Mouse (Mus musculus): ENCODE results near the gene Wdr73. TPM values are rescaled to one million over a fixed set of nuclear protein-coding genes. Genes with fewer than 3 reads are reported as not detected.
A peak's percentile ranks its signal among the peaks of the same experiment; 100 is the strongest.

Gene Wdr73
- polyA plus RNA-seq, 1 experiment from 2014 or later: 16.8 TPM

GRCm38 (mm10) chr7:80893086-80893752 lies 7.8 kb downstream of the Wdr73 start:
- TF ChIP-seq EP300 (optimal IDR thresholded peaks at IDR 0.05) (no peak), CTCF (IDR thresholded peaks at IDR 0.05; ENCODE audit: low read depth) (no peak)

GRCm38 (mm10) chr7:80889841-80890241 lies 11.2 kb downstream of the Wdr73 start:
- 72% methylated on average over 13 of the region's 13 CpGs for WGBS

More at GRCm38 (mm10) chr7:80893086-80893752, 7.8 kb downstream of the Wdr73 start:
- Histone ChIP-seq H3K4me2 (replicated peaks; ENCODE audit: low read depth) (no peak overlapping the region), H3K4me3 (ENCODE audit: low read depth, low read length) (no peak overlapping the region), H3K27ac (replicated peaks) (no peak overlapping the region), H3K4me1 (replicated peaks; ENCODE audit: control insufficient read depth, insufficient read depth) (no peaks in the 10 kb centered on the region; the same call in 1 of the 2 replicates), H3K36me3 (ENCODE audit: control insufficient read depth, insufficient read depth, low read length) (peaks cover 25% of the 10 kb centered on the region), H3K9me3 (ENCODE audit: control insufficient read depth, low read length) (no peaks in the 10 kb centered on the region), H3K27me3 (ENCODE audit: control insufficient read depth, insufficient read depth, low read length) (no peaks in the 10 kb centered on the region), H3K9ac (ENCODE audit: low read length) (no peak overlapping the region)
- DNase-seq (ENCODE audit: low spot score) (no peak), ATAC-seq (ENCODE audit: low FRiP score, low TSS enrichment) (no peak)
- WGBS: 93% methylated on average over 15 of the region's 15 CpGs

GRCm38 (mm10) chr7:80889021-80889511 lies 12.0 kb downstream of the Wdr73 start:
- 42% methylated on average over 9 of the region's 9 CpGs for WGBS

More at GRCm38 (mm10) chr7:80889841-80890241, 11.2 kb downstream of the Wdr73 start:
- Histone ChIP-seq H3K4me1 (replicated peaks; ENCODE audit: control insufficient read depth, insufficient read depth) (no peaks in the 10 kb centered on the region; the same call in 1 of the 2 replicates), H3K36me3 (ENCODE audit: control insufficient read depth, insufficient read depth, low read length) (peaks cover 22% of the 10 kb centered on the region), H3K27me3 (ENCODE audit: control insufficient read depth, insufficient read depth, low read length) (no peaks in the 10 kb centered on the region), H3K9me3 (ENCODE audit: control insufficient read depth, low read length) (no peaks in the 10 kb centered on the region), H3K4me3 (ENCODE audit: low read depth, low read length) (no peak overlapping the region), H3K4me2 (replicated peaks; ENCODE audit: low read depth) (no peak overlapping the region), H3K27ac (replicated peaks) (peak overlapping the region; percentile 77), H3K9ac (ENCODE audit: low read length) (no peak overlapping the region)
- TF ChIP-seq CTCF (IDR thresholded peaks at IDR 0.05; ENCODE audit: low read depth) (no peak), EP300 (optimal IDR thresholded peaks at IDR 0.05) (no peak)
- no peak for DNase-seq (ENCODE audit: low spot score)
- peak; percentile 15; the same call in 1 of the 2 replicates for ATAC-seq (ENCODE audit: low FRiP score, low TSS enrichment)

GRCm38 (mm10) chr7:80888595-80888994 lies 12.5 kb downstream of the Wdr73 start:
- DNase-seq (ENCODE audit: low spot score): no peak
- H3K9me3 ChIP-seq (ENCODE audit: control insufficient read depth, low read length): no peaks in the 10 kb centered on the region
- no peaks in the 10 kb centered on the region for H3K27me3 ChIP-seq (ENCODE audit: control insufficient read depth, insufficient read depth, low read length)
- no peak overlapping the region for H3K9ac ChIP-seq (ENCODE audit: low read length)
- no peak overlapping the region for H3K4me3 ChIP-seq (ENCODE audit: low read depth, low read length)
- no peaks in the 10 kb centered on the region; the same call in 1 of the 2 replicates for H3K4me1 ChIP-seq (replicated peaks; ENCODE audit: control insufficient read depth, insufficient read depth)
- peak overlapping the region; percentile 77 for H3K27ac ChIP-seq (replicated peaks)
- peaks cover 18% of the 10 kb centered on the region for H3K36me3 ChIP-seq (ENCODE audit: control insufficient read depth, insufficient read depth, low read length)
- TF ChIP-seq EP300 (optimal IDR thresholded peaks at IDR 0.05): no peak
- no peak for TF ChIP-seq CTCF (IDR thresholded peaks at IDR 0.05; ENCODE audit: low read depth)
- WGBS: 69% methylated on average over 7 of the region's 7 CpGs
- ATAC-seq (ENCODE audit: low FRiP score, low TSS enrichment): peak; percentile 39
- no peak overlapping the region for H3K4me2 ChIP-seq (replicated peaks; ENCODE audit: low read depth)

More at GRCm38 (mm10) chr7:80889021-80889511, 12.0 kb downstream of the Wdr73 start:
- H3K4me2 ChIP-seq (replicated peaks; ENCODE audit: low read depth): no peak overlapping the region
- DNase-seq (ENCODE audit: low spot score) (peak; percentile 77), ATAC-seq (ENCODE audit: low FRiP score, low TSS enrichment) (peak; percentile 84)
- no peaks in the 10 kb centered on the region for H3K9me3 ChIP-seq (ENCODE audit: control insufficient read depth, low read length)
- H3K36me3 ChIP-seq (ENCODE audit: control insufficient read depth, insufficient read depth, low read length): peaks cover 22% of the 10 kb centered on the region
- no peak overlapping the region for H3K4me3 ChIP-seq (ENCODE audit: low read depth, low read length)
- no peak overlapping the region for H3K9ac ChIP-seq (ENCODE audit: low read length)
- H3K4me1 ChIP-seq (replicated peaks; ENCODE audit: control insufficient read depth, insufficient read depth): no peaks in the 10 kb centered on the region; the same call in 1 of the 2 replicates
- H3K27ac ChIP-seq (replicated peaks): peak overlapping the region; percentile 77
- TF ChIP-seq EP300 (optimal IDR thresholded peaks at IDR 0.05) (no peak), CTCF (IDR thresholded peaks at IDR 0.05; ENCODE audit: low read depth) (no peak)
- no peaks in the 10 kb centered on the region for H3K27me3 ChIP-seq (ENCODE audit: control insufficient read depth, insufficient read depth, low read length)

GRCm38 (mm10) chr7:80885666-80886065 lies 15.4 kb downstream of the Wdr73 start:
- ATAC-seq (ENCODE audit: low FRiP score, low TSS enrichment) (no peak), DNase-seq (ENCODE audit: low spot score) (no peak)
- no peak overlapping the region for H3K27ac ChIP-seq (replicated peaks)
- 21% methylated on average over 1 of the region's 1 CpGs for WGBS
- TF ChIP-seq CTCF (IDR thresholded peaks at IDR 0.05; ENCODE audit: low read depth) (peak; percentile 69), EP300 (optimal IDR thresholded peaks at IDR 0.05) (no peak)
- no peak overlapping the region for H3K4me2 ChIP-seq (replicated peaks; ENCODE audit: low read depth)
- no peaks in the 10 kb centered on the region for H3K36me3 ChIP-seq (ENCODE audit: control insufficient read depth, insufficient read depth, low read length)
- H3K9me3 ChIP-seq (ENCODE audit: control insufficient read depth, low read length): no peaks in the 10 kb centered on the region
- no peak overlapping the region for H3K9ac ChIP-seq (ENCODE audit: low read length)
- no peak overlapping the region for H3K4me3 ChIP-seq (ENCODE audit: low read depth, low read length)
- no peaks in the 10 kb centered on the region for H3K27me3 ChIP-seq (ENCODE audit: control insufficient read depth, insufficient read depth, low read length)
- no peaks in the 10 kb centered on the region; the same call in 1 of the 2 replicates for H3K4me1 ChIP-seq (replicated peaks; ENCODE audit: control insufficient read depth, insufficient read depth)

Measured in stomach, postnatal 0 days (tissue).